Mouse (Mus musculus) MEL-GATA-1-ER (cell line): ENCODE data around the gene Omt2b.

Experiments
- DNase-seq: peaks from one replicate; pipeline ENCODE4 v3.0.0-alpha.2; 2012; ENCODE audit warnings: low read depth; ENCODE audit errors: extremely low read depth

Gene Omt2b

DNA sequence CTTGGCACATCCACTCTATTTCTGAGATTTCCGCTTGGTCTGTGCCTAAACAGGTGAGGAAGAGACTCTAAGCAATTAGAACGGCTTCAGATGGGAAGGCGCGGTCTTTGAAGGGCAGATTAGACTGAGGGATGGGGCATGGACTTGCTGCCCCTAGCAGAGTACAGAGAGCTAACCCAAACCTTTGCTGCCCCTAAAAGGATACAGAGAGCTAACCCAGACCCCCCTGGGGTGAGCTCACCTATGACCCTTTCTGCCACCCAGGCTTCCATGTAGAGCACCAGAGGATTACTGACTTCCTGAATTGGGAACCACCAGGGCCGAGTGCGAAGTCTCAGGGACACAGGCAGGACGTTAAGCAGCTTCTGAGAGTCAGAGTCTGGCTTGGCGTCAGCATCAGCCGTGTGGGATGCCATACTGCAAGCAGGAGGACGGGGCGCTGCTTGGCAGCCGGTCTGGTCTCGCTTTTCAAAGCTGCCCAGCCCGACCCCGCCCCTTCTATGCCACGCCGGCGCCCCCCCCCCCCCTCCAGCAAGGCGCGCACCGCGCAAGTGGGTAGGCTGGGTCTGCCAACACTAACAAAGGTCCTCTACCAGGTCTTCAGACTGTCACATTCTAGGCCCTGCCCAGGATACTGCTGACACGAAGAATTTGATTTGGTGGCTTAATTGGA lies 50.9 kb downstream of the Omt2b start, which contains the start of gene Ooep:
Ooep (minus strand) TSS at position 613 of the 673 bp plus-strand sequence.
- DNase-seq: no peak
